Mouse (Mus musculus) cerebellum, adult 11 months (tissue): ENCODE data around the gene Ccdc186.
"Not testable (repeated sequence)": the region's sequence is repeated elsewhere in the genome, so short reads cannot be mapped to it uniquely, and the experiment has no call there.

ENCODE experiments used
- DNase-seq: peaks from one replicate; pipeline ENCODE4 v3.0.0; 2022

Gene Ccdc186

GRCm38 (mm10) chr19:56800930-56801655, 20.9 kb downstream of the Ccdc186 start:
- DNase-seq = no peak

DNA sequence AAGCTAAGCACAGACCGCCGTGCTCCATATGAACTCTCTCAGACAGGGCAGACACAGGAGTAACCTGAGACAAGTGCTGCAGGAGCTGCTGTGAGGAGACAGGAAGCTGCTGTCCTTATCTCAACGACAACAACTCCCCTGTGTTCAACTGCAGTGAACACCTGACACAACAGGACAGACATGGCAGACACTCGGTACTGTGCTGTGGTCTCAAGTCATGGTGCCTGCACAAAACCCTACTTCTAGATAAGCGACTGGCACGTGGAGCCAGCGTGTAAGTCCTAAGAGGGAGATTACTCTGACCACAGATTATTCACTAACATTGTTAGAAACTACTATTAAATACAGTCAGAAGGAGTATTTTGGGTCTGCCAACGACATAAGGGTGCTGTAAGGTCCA, 21.8 kb downstream of the Ccdc186 start:
- DNase-seq = no peak

- no peak for DNase-seq
Observed at GRCm38 (mm10) chr19:56797376-56797775, 24.6 kb downstream of the Ccdc186 start.

DNA sequence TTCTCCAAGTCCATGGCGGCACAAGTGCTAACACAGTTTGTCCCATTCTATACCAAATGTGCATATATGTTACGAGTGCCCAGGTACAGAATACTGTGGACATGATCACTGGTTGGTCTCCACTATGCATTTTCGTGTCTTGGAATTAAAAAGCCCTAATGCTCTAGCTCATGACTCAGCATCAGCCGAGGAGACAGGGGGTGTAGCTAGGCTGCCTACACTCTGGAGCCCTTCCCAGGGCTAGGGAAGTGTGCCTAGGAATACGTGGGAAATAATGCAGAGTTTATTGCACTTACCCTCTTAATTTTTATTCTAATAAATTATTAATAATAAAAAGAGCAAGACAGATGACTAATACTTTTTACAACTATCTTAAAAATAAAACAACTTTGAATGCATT, 33.0 kb downstream of the Ccdc186 start:
- no peak for DNase-seq

DNA sequence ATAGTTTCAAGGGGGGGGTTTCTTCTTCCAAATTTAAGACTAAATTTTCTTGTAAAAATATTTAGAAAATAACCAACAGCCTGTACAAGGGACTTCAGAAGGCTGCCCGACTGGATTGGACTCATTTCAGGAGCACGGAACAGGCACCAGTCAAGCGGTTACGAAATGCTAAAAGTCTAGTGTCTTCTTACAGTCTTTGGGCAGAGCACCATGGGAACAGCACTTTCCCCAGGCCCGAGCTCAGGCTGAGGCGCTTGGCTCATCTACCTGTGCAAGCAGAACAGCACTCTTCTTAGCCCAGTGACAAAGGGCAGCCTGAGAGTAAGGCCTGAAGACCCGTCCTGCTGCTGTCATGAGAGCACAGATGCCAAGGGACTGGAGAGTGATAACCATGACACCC, 34.1 kb downstream of the Ccdc186 start:
- DNase-seq = no peak

GRCm38 (mm10) chr19:56778532-56778931, 43.5 kb downstream of the Ccdc186 start:
- DNase-seq = not testable (repeated sequence)

DNA sequence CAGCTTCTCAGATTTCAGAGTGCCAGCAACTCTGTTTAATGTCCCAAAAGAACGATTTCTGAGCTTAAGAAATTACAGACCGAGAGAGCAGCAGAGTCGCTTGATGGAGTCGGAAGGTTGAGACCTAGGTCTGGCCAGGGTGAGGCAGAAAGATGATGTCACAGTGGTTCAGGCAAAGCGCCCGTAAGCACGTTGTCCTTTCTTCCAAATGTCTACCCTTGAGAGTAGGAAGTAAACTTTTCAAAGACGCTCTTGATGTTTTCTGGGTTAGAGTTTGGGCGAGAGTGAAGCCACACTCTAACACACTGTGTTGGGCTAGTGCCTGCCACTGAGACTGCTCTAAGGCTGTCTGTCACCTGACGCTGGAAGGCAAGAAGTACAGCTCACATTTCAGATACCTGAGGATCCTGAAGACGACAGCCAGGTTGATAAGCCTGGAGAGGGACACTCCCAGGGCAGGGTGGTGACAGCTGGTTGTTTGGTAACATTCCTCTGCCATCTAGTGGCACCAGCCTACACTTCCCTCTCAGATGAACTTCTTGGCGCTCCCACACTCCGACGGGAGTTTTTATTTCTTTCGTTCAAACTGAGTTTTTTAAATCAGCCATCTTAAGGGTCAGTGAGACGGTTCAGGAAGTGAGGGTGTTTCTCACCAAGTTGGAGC, 45.1 kb downstream of the Ccdc186 start:
- peak; percentile 18 for DNase-seq

DNA sequence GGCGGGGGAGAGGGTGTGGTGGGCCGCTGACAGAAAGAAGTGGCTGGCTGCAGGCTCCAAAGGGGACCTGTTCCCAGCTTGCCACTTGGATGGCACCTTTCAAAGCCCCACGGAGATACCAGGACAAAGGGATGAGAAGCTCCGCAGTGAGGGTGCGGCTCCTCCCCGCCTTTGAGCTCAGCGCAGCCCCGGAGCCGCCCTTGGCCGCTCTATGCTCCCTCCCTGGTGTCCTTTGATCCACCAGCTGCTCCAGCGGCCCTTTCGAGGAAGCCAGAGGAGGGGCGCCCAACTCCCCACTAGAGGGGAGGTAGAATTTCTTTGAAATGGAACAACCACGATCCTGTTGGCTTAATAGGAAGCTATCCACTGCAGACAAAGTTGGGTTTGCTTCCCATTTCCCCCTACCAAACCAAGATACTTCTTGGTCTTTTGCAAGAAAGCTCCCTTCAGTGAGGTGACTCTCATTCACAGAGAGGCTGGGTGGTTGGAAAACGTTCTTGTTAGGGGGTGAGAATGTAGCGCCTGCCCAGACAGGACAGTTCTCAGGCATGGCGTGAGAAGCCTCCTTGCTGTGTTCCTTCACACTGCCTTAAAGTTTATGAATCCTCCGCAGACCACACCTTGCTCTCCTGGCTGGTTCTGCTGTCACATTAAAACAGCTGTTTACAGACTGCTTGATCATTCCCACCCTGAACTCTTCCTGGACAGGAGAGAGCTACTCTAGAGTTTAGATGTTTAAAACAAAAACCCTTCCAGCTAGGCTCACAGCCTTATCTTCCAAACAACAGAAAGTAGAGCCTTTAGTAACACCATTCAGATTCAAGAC, 45.9 kb downstream of the Ccdc186 start:
- no peak for DNase-seq

DNA sequence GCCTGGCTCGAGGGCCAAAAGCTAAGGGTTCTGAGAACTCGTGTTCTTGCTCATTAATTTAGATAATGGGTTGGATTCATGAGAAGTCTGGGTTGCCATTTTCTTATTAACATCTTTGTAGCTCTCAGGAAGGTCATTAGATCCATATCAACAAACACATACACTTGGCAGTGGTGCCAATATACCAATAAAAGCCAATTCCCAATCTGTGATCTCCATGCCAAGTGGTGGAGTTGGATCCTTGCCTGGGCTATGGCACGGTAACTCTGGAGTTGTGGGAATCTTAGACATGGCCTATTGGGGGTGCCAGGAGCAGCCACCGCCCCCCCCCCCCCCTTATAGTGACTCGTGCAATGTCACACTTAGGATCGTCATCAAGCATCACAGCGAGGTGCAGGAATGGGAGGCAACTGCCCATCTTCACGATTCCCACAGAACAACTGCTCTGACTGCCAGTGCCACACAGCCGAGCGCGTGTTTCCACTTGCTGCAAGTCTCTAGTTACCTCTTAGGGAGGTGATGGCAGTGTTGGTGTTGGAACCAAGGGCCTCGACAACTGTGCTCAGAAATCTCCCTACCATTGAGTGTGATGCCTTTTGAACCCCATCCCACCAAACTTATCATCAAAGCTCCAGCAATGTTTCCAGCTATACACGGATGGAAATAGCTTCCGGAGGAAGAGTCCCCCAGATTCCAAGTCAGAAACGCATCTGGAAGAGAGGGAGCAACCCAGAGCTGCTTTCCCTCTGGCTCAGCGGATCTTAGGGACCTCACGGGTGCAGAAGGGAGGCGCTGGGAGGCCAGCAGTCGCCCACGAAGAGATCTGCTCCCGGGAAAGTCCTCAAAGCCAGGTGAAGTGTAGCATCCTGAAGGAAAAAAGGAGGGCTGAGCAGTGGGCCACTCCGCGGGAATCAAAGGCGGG, 46.8 kb downstream of the Ccdc186 start:
- no peak for DNase-seq

- no peak for DNase-seq
Observed at GRCm38 (mm10) chr19:56774408-56774962, 47.5 kb downstream of the Ccdc186 start.

GRCm38 (mm10) chr19:56773393-56773971, 48.5 kb downstream of the Ccdc186 start:
- DNase-seq = no peak

DNA sequence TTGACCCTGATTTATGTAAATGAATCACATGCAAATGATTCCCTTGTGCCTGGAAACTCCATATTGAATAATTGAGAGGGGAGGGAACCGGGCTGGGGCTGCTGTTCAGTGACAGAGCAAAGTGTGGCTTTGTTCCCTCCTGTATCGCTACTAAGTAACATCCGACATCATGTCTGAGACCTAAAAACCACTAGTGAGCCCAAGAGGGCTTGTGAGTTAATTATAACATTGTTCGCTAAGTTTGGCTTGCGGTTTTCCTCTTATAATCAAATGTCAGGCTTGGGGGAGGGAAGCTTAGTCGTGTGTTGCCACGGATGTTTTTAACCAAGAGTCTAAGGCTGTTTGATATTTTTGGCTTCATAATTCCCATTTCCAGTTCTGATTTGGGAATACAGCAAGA, 49.8 kb downstream of the Ccdc186 start:
- no peak for DNase-seq

GRCm38 (mm10) chr19:56769024-56769423, 53.0 kb downstream of the Ccdc186 start:
- DNase-seq = no peak

GRCm38 (mm10) chr19:56762686-56763085, 59.3 kb downstream of the Ccdc186 start:
- DNase-seq = peak; percentile 15

- DNase-seq = no peak
Observed at GRCm38 (mm10) chr19:56761727-56762126, 60.3 kb downstream of the Ccdc186 start.

DNA sequence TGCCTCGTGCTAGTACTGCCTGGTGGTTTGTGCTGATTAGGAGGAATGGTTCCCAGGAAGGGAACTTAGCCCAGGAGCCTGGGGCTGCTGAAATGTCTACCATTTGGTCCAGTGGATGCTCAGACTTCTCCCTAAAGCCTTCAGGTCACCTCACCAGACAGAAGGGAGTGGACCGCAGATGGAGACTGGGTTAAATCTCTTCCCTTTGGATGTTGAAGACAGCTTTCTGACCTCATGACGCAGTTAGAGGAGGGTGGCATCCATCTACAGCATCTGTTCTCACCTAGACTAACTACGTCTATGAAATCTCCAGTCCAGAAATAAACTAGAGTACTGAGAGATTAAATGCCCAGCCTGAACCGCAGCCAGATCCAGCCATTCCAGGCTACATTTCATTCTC, 60.9 kb downstream of the Ccdc186 start:
- DNase-seq = no peak

GRCm38 (mm10) chr19:56760306-56760940, 61.6 kb downstream of the Ccdc186 start:
- DNase-seq = no peak

DNA sequence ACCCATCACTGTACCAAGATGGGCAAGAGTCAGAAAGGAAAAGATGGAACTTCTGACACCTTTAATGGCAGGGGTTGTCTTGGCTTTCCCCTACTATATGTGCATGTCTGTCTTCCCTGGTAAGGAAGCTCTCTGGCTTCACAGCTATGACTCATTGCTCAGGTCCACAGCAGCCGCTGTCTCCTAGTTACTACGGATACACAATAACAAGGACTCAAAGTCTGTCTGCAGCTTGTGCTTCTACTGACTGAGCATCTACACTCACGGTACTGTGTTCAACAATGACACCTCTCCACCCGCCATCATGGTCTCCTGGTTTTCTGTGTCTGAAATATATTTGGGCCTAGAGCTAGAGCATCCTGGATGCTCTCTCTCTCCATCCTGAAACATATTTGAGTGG, 62.2 kb downstream of the Ccdc186 start:
- no peak for DNase-seq

DNA sequence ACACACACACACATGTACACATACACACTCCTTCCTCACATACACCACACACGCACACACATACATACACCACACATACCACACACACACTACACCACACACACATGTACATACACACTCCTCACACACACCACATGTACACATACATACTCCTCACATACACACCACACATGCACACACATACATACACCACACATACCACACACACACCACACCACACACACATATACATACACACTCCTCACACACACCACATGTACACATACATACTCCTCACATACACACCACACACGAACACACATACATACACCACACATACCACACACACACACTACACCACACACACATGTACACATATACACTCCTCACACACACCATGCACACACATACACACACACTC, 63.7 kb downstream of the Ccdc186 start:
- no peak for DNase-seq

DNA sequence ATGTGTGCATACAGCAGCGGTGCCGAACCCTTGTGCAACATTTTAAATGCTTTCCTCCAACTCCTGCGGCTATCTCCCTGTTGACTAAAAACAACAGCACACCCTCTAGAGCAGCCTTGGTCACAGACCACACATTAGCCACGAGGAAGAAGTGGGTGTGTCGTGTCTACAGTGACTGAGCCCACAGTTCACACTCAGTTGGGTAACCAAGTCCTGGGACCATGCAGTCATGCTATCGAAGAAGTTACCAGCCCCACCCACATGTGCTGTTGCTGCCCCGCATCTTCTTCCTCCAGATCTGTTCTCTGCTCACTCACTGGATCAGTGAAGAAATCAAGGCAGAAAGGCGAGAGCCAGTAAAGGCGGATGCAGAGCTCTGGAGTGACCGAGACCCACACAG, 65.6 kb downstream of the Ccdc186 start:
- no peak for DNase-seq

DNA sequence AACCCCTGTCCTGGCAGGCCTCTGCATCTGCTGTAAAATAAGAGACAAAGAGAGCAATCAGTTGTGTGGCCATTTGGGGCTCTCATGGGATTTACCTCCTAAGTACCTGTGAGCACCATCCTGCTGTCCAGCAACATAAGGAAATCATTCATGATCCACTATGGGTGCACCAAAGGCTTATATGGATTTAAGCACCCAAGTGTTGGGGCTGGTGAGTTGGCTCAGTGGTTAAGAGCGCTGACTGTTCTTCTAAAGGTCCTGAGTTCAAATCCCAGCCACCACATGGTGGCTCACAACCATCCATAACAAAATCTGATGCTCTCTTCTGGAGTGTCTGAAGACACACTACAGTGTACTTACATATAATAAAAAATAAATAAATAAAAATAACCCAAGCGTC, 67.5 kb downstream of the Ccdc186 start:
- DNase-seq = not testable (repeated sequence)
